In the genomic region with DNA sequence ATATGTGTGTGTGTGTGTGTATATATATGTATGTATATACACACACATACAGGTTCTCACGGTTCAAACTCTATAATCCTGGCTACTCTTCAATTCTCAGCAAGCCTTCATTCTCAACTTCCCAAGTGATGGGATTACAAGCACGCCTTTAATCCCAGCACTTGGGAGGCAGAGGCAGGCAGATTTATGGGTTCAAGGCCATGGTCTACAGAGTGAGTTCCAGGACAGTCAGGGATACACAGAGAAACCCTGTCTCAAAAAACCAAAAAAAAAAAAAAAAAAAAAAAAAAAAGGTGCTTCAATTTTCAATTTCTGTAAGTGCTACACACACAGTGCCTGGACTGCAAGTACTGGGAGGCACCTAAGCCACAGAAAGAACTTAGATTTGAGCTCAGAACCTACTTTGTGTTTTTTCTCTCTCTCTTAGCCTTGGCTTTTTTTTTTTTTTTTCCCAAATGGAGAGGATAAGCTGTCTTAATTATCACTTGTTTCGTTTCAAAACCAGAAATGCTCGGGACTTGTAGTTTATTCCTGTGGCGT, we compare ENCODE assay signal across 7 mouse cellular contexts. TPM values are rescaled to one million over a fixed set of nuclear protein-coding genes. Genes with fewer than 3 reads are reported as not detected.
DNase-seq lines count a peak whose midpoint lies in the region; ATAC-seq and TF ChIP-seq lines count a peak whose summit lies in the region.

No protein-coding gene starts in this region.

- peaks cover 5% of the 10 kb centered on the region; the same call in 1 of the 2 replicates for H3K4me1 ChIP-seq in lung, postnatal 0 days (ENCODE audit: insufficient read depth, low read depth, low read length)
- H3K4me1 ChIP-seq in lung, adult 2 months (ENCODE audit: control insufficient read depth, insufficient read depth, low read length) = peaks cover 2% of the 10 kb centered on the region
- no peaks in the 10 kb centered on the region; the same call in 1 of the 2 replicates for H3K4me1 ChIP-seq in forebrain, embryonic 11.5 days (replicated peaks; ENCODE audit: control insufficient read depth, insufficient read depth, low read length)
- H3K4me1 ChIP-seq in limb, embryonic 12.5 days (replicated peaks) = peaks cover 8% of the 10 kb centered on the region
- H3K4me1 ChIP-seq in stomach, embryonic 15.5 days = peaks cover 7% of the 10 kb centered on the region; the same call in 1 of the 2 replicates

- H3K9ac ChIP-seq in lung, postnatal 0 days (replicated peaks; ENCODE audit: low read depth) = 0 out of 2 replicates have a peak overlapping the region, but pooled peaks have one; percentile 1
- H3K9ac ChIP-seq in forebrain, embryonic 11.5 days (ENCODE audit: low read length) = no peak overlapping the region
- H3K9ac ChIP-seq in limb, embryonic 12.5 days (replicated peaks) = 0 out of 2 replicates have a peak overlapping the region, but pooled peaks have one; percentile 18
- H3K9ac ChIP-seq in stomach, embryonic 15.5 days = no peak overlapping the region

- TF ChIP-seq CTCF in lung, postnatal 0 days (IDR thresholded peaks at IDR 0.05) = no peak
- TF ChIP-seq CTCF in lung, adult 2 months (IDR thresholded peaks at IDR 0.05; ENCODE audit: insufficient read depth, low read length) = no peak

- H3K4me3 ChIP-seq in lung, postnatal 0 days (ENCODE audit: low read depth, low read length) = peak overlapping the region; percentile 72; the same call in 1 of the 2 replicates
- no peak overlapping the region for H3K4me3 ChIP-seq in lung, adult 2 months (replicated peaks; ENCODE audit: extremely low read depth, low read depth, low read length)
- H3K4me3 ChIP-seq in forebrain, embryonic 11.5 days (ENCODE audit: low read depth, low read length) = peak overlapping the region; percentile 36; the same call in 1 of the 2 replicates
- H3K4me3 ChIP-seq in limb, embryonic 12.5 days (replicated peaks) = peak overlapping the region; percentile 81
- H3K4me3 ChIP-seq in stomach, embryonic 15.5 days (replicated peaks) = peak overlapping the region; percentile 67

- TF ChIP-seq EP300 in lung, postnatal 0 days (IDR thresholded peaks at IDR 0.05) = no peak

- WGBS in lung, postnatal 0 days = 41% methylated on average over 5 of the region's 5 CpGs
- WGBS in lung, adult 2 months = 39% methylated on average over 5 of the region's 5 CpGs
- 54% methylated on average over 5 of the region's 5 CpGs for WGBS in forebrain, embryonic 11.5 days
- WGBS in limb, embryonic 12.5 days = 47% methylated on average over 5 of the region's 5 CpGs
- 46% methylated on average over 5 of the region's 5 CpGs for WGBS in stomach, embryonic 15.5 days

- peak overlapping the region; percentile 43; the same call in 1 of the 2 replicates for H3K4me2 ChIP-seq in lung, postnatal 0 days (replicated peaks; ENCODE audit: low read depth, low read length)
- H3K4me2 ChIP-seq in forebrain, embryonic 11.5 days (ENCODE audit: low read depth, low read length, severe bottlenecking) = peak overlapping the region; percentile 53; the same call in 1 of the 2 replicates
- H3K4me2 ChIP-seq in limb, embryonic 12.5 days = peak overlapping the region; percentile 91
- peak overlapping the region; percentile 51 for H3K4me2 ChIP-seq in stomach, embryonic 15.5 days

- TF ChIP-seq POLR2A in lung, adult 2 months (IDR thresholded peaks at IDR 0.05; ENCODE audit: borderline replicate concordance, extremely low read depth, low read depth, low read length) = no peak

- H3K36me3 ChIP-seq in lung, postnatal 0 days (ENCODE audit: insufficient read depth, low read length) = no peaks in the 10 kb centered on the region
- no peaks in the 10 kb centered on the region for H3K36me3 ChIP-seq in forebrain, embryonic 11.5 days (ENCODE audit: control insufficient read depth, insufficient read depth, low read length)
- H3K36me3 ChIP-seq in limb, embryonic 12.5 days = peaks cover 1% of the 10 kb centered on the region; the same call in 1 of the 2 replicates
- no peaks in the 10 kb centered on the region for H3K36me3 ChIP-seq in stomach, embryonic 15.5 days

- no peaks in the 10 kb centered on the region for H3K27me3 ChIP-seq in lung, postnatal 0 days (replicated peaks; ENCODE audit: insufficient read depth, low read length)
- no peaks in the 10 kb centered on the region for H3K27me3 ChIP-seq in forebrain, embryonic 11.5 days (ENCODE audit: control insufficient read depth, insufficient read depth, low read length)
- no peaks in the 10 kb centered on the region for H3K27me3 ChIP-seq in limb, embryonic 12.5 days
- no peaks in the 10 kb centered on the region for H3K27me3 ChIP-seq in stomach, embryonic 15.5 days (replicated peaks)

- no peak for ATAC-seq in lung, postnatal 0 days
- no peak for ATAC-seq in forebrain, embryonic 11.5 days (replicated peaks; ENCODE audit: low FRiP score)
- ATAC-seq in limb, embryonic 12.5 days (ENCODE audit: insufficient number of reproducible peaks, insufficient read depth, low FRiP score, low TSS enrichment, low read depth) = no peak
- ATAC-seq in stomach, embryonic 15.5 days (ENCODE audit: insufficient read depth, low FRiP score, low read depth) = no peak
- ATAC-seq in inflammation-experienced regulatory T-cells, adult 6 months = no peak

- H3K9me3 ChIP-seq in lung, postnatal 0 days (ENCODE audit: low read length) = no peaks in the 10 kb centered on the region
- H3K9me3 ChIP-seq in forebrain, embryonic 11.5 days (ENCODE audit: control insufficient read depth, low read length) = no peaks in the 10 kb centered on the region
- H3K9me3 ChIP-seq in limb, embryonic 12.5 days = no peaks in the 10 kb centered on the region
- H3K9me3 ChIP-seq in stomach, embryonic 15.5 days = no peaks in the 10 kb centered on the region

- H3K27ac ChIP-seq in lung, postnatal 0 days (ENCODE audit: low read length) = peak overlapping the region; percentile 28
- no peak overlapping the region for H3K27ac ChIP-seq in forebrain, embryonic 11.5 days (ENCODE audit: low read depth, low read length)
- peak overlapping the region; percentile 67 for H3K27ac ChIP-seq in limb, embryonic 12.5 days
- peak overlapping the region; percentile 78; the same call in 1 of the 2 replicates for H3K27ac ChIP-seq in stomach, embryonic 15.5 days

- no peak for DNase-seq in lung, postnatal 0 days (ENCODE audit: low spot score)
- DNase-seq in lung, adult 2 months = no peak
- DNase-seq in forebrain, embryonic 11.5 days (ENCODE audit: low spot score) = no peak
- no peak for DNase-seq in adipocyte (ENCODE audit: low spot score)

RNA-seq across cellular contexts. Expression of gene Nab2, which starts 7.6 kb away (rescaled TPM):
- polyA plus RNA-seq in lung, postnatal 0 days (2015; fragmentation: Nextera tagmentation; extraction: Ambion mirVana) = 7.7 and 8.4 TPM in 2 replicates
- polyA plus RNA-seq in lung, adult 2 months (2012; rRNA removed) = 32.8 and 35.1 TPM in 2 replicates
- polyA plus RNA-seq in forebrain, embryonic 11.5 days (2014; fragmentation: Nextera tagmentation; extraction: Ambion mirVana) = 4.9 and 5.5 TPM in 2 replicates
- 15.3 and 19.1 TPM in 2 replicates for polyA plus RNA-seq in limb, embryonic 12.5 days (2016; fragmentation: Nextera tagmentation; extraction: Ambion mirVana)
- 10.8 and 13.3 TPM in 2 replicates for polyA plus RNA-seq in stomach, embryonic 15.5 days (2015; fragmentation: Nextera tagmentation; extraction: Ambion mirVana)
- polyA plus RNA-seq in inflammation-experienced regulatory T-cells, adult 6 months (2017; shearing (Covaris generic)) = 1 to 10 TPM; 7.5 to 9.5 (median 7.8) TPM

RNA-seq across cellular contexts. Expression of gene Nemp1, which starts 9.2 kb away (rescaled TPM):
- 5.0 and 6.3 TPM in 2 replicates for polyA plus RNA-seq in lung, postnatal 0 days (2015; fragmentation: Nextera tagmentation; extraction: Ambion mirVana)
- polyA plus RNA-seq in lung, adult 2 months (2012; rRNA removed) = 2.7 and 3.6 TPM in 2 replicates
- polyA plus RNA-seq in forebrain, embryonic 11.5 days (2014; fragmentation: Nextera tagmentation; extraction: Ambion mirVana) = 12.0 and 12.2 TPM in 2 replicates
- polyA plus RNA-seq in limb, embryonic 12.5 days (2016; fragmentation: Nextera tagmentation; extraction: Ambion mirVana) = 12.6 and 13.5 TPM in 2 replicates
- 7.8 and 8.6 TPM in 2 replicates for polyA plus RNA-seq in stomach, embryonic 15.5 days (2015; fragmentation: Nextera tagmentation; extraction: Ambion mirVana)
- polyA plus RNA-seq in inflammation-experienced regulatory T-cells, adult 6 months (2017; shearing (Covaris generic)) = 1 to 10 TPM; 3.7 to 5.9 (median 5.7) TPM

RNA-seq across cellular contexts. Expression of gene Myo1a, which starts 29.0 kb away (rescaled TPM):
- polyA plus RNA-seq in lung, postnatal 0 days (2015; fragmentation: Nextera tagmentation; extraction: Ambion mirVana) = 0.08 TPM in 2 replicates
- 0.11 and 0.77 TPM in 2 replicates for polyA plus RNA-seq in lung, adult 2 months (2012; rRNA removed)
- polyA plus RNA-seq in forebrain, embryonic 11.5 days (2014; fragmentation: Nextera tagmentation; extraction: Ambion mirVana) = 0.40 and 0.51 TPM in 2 replicates
- polyA plus RNA-seq in limb, embryonic 12.5 days (2016; fragmentation: Nextera tagmentation; extraction: Ambion mirVana) = 0.33 and 0.59 TPM in 2 replicates
- polyA plus RNA-seq in stomach, embryonic 15.5 days (2015; fragmentation: Nextera tagmentation; extraction: Ambion mirVana) = 15.3 and 17.1 TPM in 2 replicates
- polyA plus RNA-seq in inflammation-experienced regulatory T-cells, adult 6 months (2017; shearing (Covaris generic)) = not detected

RNA-seq across cellular contexts. Expression of gene Stat6, which starts 33.1 kb away (rescaled TPM):
- 39.1 and 41.9 TPM in 2 replicates for polyA plus RNA-seq in lung, postnatal 0 days (2015; fragmentation: Nextera tagmentation; extraction: Ambion mirVana)
- 92.3 and 123 TPM in 2 replicates for polyA plus RNA-seq in lung, adult 2 months (2012; rRNA removed)
- polyA plus RNA-seq in forebrain, embryonic 11.5 days (2014; fragmentation: Nextera tagmentation; extraction: Ambion mirVana) = 6.8 and 7.8 TPM in 2 replicates
- 8.7 and 12.1 TPM in 2 replicates for polyA plus RNA-seq in limb, embryonic 12.5 days (2016; fragmentation: Nextera tagmentation; extraction: Ambion mirVana)
- polyA plus RNA-seq in stomach, embryonic 15.5 days (2015; fragmentation: Nextera tagmentation; extraction: Ambion mirVana) = 35.0 and 37.1 TPM in 2 replicates
- 100 to 1,000 TPM; 148 to 195 (median 176) TPM for polyA plus RNA-seq in inflammation-experienced regulatory T-cells, adult 6 months (2017; shearing (Covaris generic))

RNA-seq across cellular contexts. Expression of gene Tac2, which starts 48.3 kb away (rescaled TPM):
- not detected in 2 replicates for polyA plus RNA-seq in lung, postnatal 0 days (2015; fragmentation: Nextera tagmentation; extraction: Ambion mirVana)
- not detected in 2 replicates for polyA plus RNA-seq in lung, adult 2 months (2012; rRNA removed)
- not detected in 2 replicates for polyA plus RNA-seq in forebrain, embryonic 11.5 days (2014; fragmentation: Nextera tagmentation; extraction: Ambion mirVana)
- polyA plus RNA-seq in limb, embryonic 12.5 days (2016; fragmentation: Nextera tagmentation; extraction: Ambion mirVana) = 1.1 and 1.8 TPM in 2 replicates
- 2.7 and 4.4 TPM in 2 replicates for polyA plus RNA-seq in stomach, embryonic 15.5 days (2015; fragmentation: Nextera tagmentation; extraction: Ambion mirVana)
- not detected for polyA plus RNA-seq in inflammation-experienced regulatory T-cells, adult 6 months (2017; shearing (Covaris generic))

Comparison
In these comparisons a context has a peak if more than half of its experiments do, and no peak if none do; other contexts are left out.
1. H3K9ac ChIP-seq: peak in lung, postnatal 0 days (single experiment) and limb, embryonic 12.5 days (single experiment); none in forebrain, embryonic 11.5 days (single experiment) and stomach, embryonic 15.5 days (single experiment).
2. Peak in every context shown above with its lines, with median percentiles within 50 percentile points of each other: H3K4me2 ChIP-seq.